Mouse (Mus musculus) thymus, adult 2 months (tissue): Measurements from ENCODE around the gene Gm10428. TPM values are rescaled to one million over a fixed set of nuclear protein-coding genes. Genes with fewer than 3 reads are reported as not detected.

ENCODE experiments used
- DNase-seq: peaks from one replicate; pipeline ENCODE4 v3.0.0; 2021
- H3K27ac ChIP-seq: fragments of 200-500 bp; 2 replicates; pipeline ENCODE4 v1.5.1; 2012; ENCODE audit warnings: low read length, control low read depth; ENCODE audit not compliant: control insufficient read depth, insufficient read depth
- H3K27me3 ChIP-seq: fragments of 200-500 bp; 2 replicates; pipeline ENCODE4 v1.6.1; 2012; ENCODE audit warnings: mild to moderate bottlenecking, low read length, moderate library complexity, mixed read lengths; ENCODE audit not compliant: control insufficient read depth, insufficient read depth
- H3K36me3 ChIP-seq: fragments of 200-500 bp; 2 replicates; pipeline ENCODE4 v1.6.1; 2012; ENCODE audit warnings: mild to moderate bottlenecking, low read length, moderate library complexity; ENCODE audit not compliant: control insufficient read depth, insufficient read depth
- H3K4me1 ChIP-seq: fragments of 200-500 bp; replicated peaks from 2 replicates; pipeline ENCODE4 v1.6.1; 2012; ENCODE audit warnings: low read length; ENCODE audit not compliant: control insufficient read depth, insufficient read depth
- H3K4me3 ChIP-seq: fragments of 200-500 bp; 2 replicates; pipeline ENCODE4 v1.5.1; 2012; ENCODE audit warnings: mild to moderate bottlenecking, low read length, control low read depth, moderate library complexity; ENCODE audit not compliant: control insufficient read depth, insufficient read depth
- CTCF ChIP-seq: fragments of 200-500 bp; IDR thresholded peaks from 2 replicates; pipeline ENCODE4 v1.5.1; 2012; ENCODE audit warnings: mild to moderate bottlenecking, control low read depth, low read length, moderate library complexity, borderline replicate concordance; ENCODE audit not compliant: control insufficient read depth, poor library complexity, insufficient read depth; ENCODE audit errors: extremely low read depth
- POLR2A ChIP-seq: fragments of 200-500 bp; IDR thresholded peaks from 2 replicates; pipeline ENCODE4 v1.6.1; 2012; ENCODE audit warnings: mild to moderate bottlenecking, low read length, control low read depth, moderate library complexity; ENCODE audit not compliant: control insufficient read depth, poor library complexity, insufficient read depth; ENCODE audit errors: extremely low read depth
- WGBS: fragments of 180-500 bp; shearing (Covaris S2); methylation state at CpG from one replicate; pipeline ENCODE4 v1.1.7; 2018; 5-methylcytosine and 5-hydroxymethylcytosine counted together
- polyA plus RNA-seq: library from polyadenylated mRNA; depleted of rRNA; stranded (reverse); fragments of >200 nt; gene quantifications from 2 replicates; pipeline ENCODE4 v1.2.3, GENCODE M21; 2012; rRNA removed

The Gm10428 gene
- polyA plus RNA-seq, 1 experiment: not detected

- Histone ChIP-seq H3K27me3 (no peaks in the 10 kb centered on the region), H3K4me3 (no peak overlapping the region), H3K36me3 (no peaks in the 10 kb centered on the region), H3K4me1 (peaks cover 17% of the 10 kb centered on the region), H3K27ac (no peak overlapping the region)
- no peak for DNase-seq
- 69% methylated on average over 9 of the region's 9 CpGs for WGBS
- TF ChIP-seq CTCF (no peak), POLR2A (no peak)
Observed at GRCm38 (mm10) chr11:62760755-62761457, 8.0 kb downstream of the Gm10428 start.

- H3K27me3 ChIP-seq: no peaks in the 10 kb centered on the region
- no peak overlapping the region for H3K27ac ChIP-seq
- H3K4me1 ChIP-seq: no peaks in the 10 kb centered on the region
- WGBS: 96% methylated on average over 7 of the region's 7 CpGs
- DNase-seq: no peak
- TF ChIP-seq POLR2A (no peak), CTCF (no peak)
- no peak overlapping the region for H3K4me3 ChIP-seq
- H3K36me3 ChIP-seq: peaks cover 24% of the 10 kb centered on the region
Observed at GRCm38 (mm10) chr11:62776510-62776909, 23.6 kb downstream of the Gm10428 start.

GRCm38 (mm10) chr11:62788935-62789616 lies 36.2 kb downstream of the Gm10428 start, which contains the start of gene Zfp286:
Gene Zfp286 (minus strand): TSS chr11:62789462.
- no peaks in the 10 kb centered on the region for H3K36me3 ChIP-seq
- H3K27ac ChIP-seq: no peak within 1 kb of the TSS
- TF ChIP-seq CTCF (peak; percentile 41; the same call in 1 of the 2 replicates), POLR2A (peak; percentile 68)
- no peaks in the 10 kb centered on the region for H3K27me3 ChIP-seq
- H3K4me3 ChIP-seq: peak within 1 kb of the TSS; percentile 90
- DNase-seq: peak; percentile 94
- peaks cover 6% of the 10 kb centered on the region for H3K4me1 ChIP-seq
- WGBS: 9% methylated on average over 34 of the region's 34 CpGs

DNA sequence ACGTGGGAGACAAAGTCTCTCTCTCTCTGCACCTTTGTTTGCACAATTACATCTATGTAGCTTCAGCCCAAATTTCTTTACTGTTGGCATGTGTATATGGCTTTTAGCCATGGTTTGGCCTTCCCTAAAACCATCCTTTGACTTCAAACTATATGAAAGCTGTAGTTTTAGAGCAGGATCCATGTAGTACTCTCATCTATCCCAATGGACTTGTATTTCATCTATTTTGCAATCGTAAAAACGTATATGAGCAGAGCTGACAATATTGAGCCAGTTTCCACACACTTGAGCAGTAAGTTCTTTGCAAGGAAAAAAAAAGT lies 36.7 kb downstream of the Gm10428 start:
- Histone ChIP-seq H3K36me3 (no peaks in the 10 kb centered on the region), H3K27me3 (no peaks in the 10 kb centered on the region), H3K4me3 (peak overlapping the region; percentile 90; the same call in 1 of the 2 replicates), H3K27ac (no peak overlapping the region), H3K4me1 (peaks cover 6% of the 10 kb centered on the region)
- no peak for TF ChIP-seq CTCF
- 65% methylated on average over 3 of the region's 3 CpGs for WGBS
- DNase-seq: no peak

Other genes with a start within 250 kb of the Gm10428 start
- gene Cenpv, start 213.8 kb upstream of the Gm10428 start, polyA plus RNA-seq: 12.9 and 13.7 TPM in 2 replicates
- 2,301 and 2,384 TPM in 2 replicates for gene Ubb, start 201.9 kb upstream of the Gm10428 start, polyA plus RNA-seq
- 95.4 and 96.0 TPM in 2 replicates for gene Trpv2, start 178.6 kb upstream of the Gm10428 start, polyA plus RNA-seq
- gene Lrrc75a, start 104.6 kb upstream of the Gm10428 start, polyA plus RNA-seq: 6.0 and 6.9 TPM in 2 replicates
- 43.0 and 47.5 TPM in 2 replicates for gene Mmgt2, start 104.4 kb upstream of the Gm10428 start, polyA plus RNA-seq
- 1.9 and 2.0 TPM in 2 replicates for gene Zfp287, start 21.2 kb upstream of the Gm10428 start, polyA plus RNA-seq
- 4.8 and 5.0 TPM in 2 replicates for gene Zfp286, start 36.4 kb downstream of the Gm10428 start, polyA plus RNA-seq
- gene Trim16, start 67.1 kb downstream of the Gm10428 start, polyA plus RNA-seq: 7.4 and 9.0 TPM in 2 replicates
- gene Fbxw10, start 94.0 kb downstream of the Gm10428 start, polyA plus RNA-seq: 4.3 and 5.2 TPM in 2 replicates
- gene Tvp23b, start 126.4 kb downstream of the Gm10428 start, polyA plus RNA-seq: 8.3 and 13.4 TPM in 2 replicates
- gene Cdrt4, start 198.1 kb downstream of the Gm10428 start, polyA plus RNA-seq: 0.27 TPM in 1 of 2 replicates, not detected in the other